Mouse (Mus musculus): ENCODE measurements at regions not wholly inside any gene's neighbourhood (a gene's known extent, or its start where the extent isn't known, plus 50 kb on each side); places are given as distances from the start of the nearest gene placed in this dataset.
A peak's percentile ranks its signal among the peaks of the same experiment; 100 is the strongest.

DNA sequence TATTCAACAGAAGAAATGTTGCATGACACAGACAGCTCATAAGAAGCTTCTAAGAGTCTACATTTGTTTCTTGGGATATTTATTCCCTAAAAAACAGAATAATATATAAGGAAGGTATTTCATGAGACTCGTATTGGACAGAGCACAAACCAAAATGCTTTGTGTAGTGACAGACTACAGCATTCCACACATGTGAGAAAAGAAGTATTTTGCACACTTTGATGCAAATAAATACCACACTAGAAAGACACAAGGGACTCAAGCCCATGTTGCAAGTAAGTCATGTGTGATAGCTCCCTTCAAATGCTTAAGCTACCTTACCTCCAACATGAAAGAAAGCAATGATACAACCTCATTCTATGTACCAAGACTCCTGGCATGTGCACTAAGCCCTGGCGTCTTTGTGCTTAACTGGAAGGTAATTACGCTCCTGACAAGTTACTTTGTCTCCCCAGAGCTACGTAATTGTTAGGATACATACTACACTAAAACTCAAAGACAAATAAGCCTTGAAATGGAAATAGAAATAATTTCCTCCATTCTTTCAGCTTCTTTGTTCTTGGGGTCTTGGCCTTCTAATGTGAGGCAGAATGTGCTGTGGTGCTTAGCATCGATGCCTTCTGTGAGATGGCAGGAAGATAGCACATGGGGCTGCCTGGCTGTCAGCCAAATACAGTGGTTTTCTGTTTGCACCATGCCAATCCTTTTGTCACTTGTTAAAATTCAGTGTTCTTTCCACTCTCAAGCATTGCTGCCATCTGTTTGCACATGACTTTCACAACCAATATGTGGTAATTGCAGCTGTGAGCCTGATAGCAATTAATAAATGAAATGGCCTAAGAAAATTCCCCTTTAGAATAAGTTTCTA, 1214.4 kb upstream of the Igfbp7 start:
- no peak for DNase-seq (ENCODE audit: low spot score)

- DNase-seq (ENCODE audit: low spot score), result no peak
Observed at GRCm38 (mm10) chr5:78608317-78608716, 1200.5 kb upstream of the Igfbp7 start.

- DNase-seq (ENCODE audit: low spot score), result peak; percentile 23
Observed at GRCm38 (mm10) chr5:78602599-78602998, 1194.8 kb upstream of the Igfbp7 start.

GRCm38 (mm10) chr5:78584823-78585222, 1177.0 kb upstream of the Igfbp7 start:
- peak; percentile 6 for DNase-seq (ENCODE audit: low spot score)

- DNase-seq (ENCODE audit: low spot score), result no peak
Observed at GRCm38 (mm10) chr5:78556946-78557345, 1149.1 kb upstream of the Igfbp7 start.

GRCm38 (mm10) chr5:78535308-78535707, 1127.5 kb upstream of the Igfbp7 start:
- DNase-seq (ENCODE audit: low spot score), result no peak
